Mouse (Mus musculus): ENCODE data around the gene Pip5k1a. TPM values are rescaled to one million over a fixed set of nuclear protein-coding genes. Genes with fewer than 3 reads are reported as not detected.

Pip5k1a gene
- 18.7 and 25.1 TPM in 2 replicates for polyA plus RNA-seq (2012; rRNA removed; ENCODE audit: low replicate concordance)

GRCm38 (mm10) chr3:95106338-95107117 lies at the start of gene Pip5k1a:
Pip5k1a (minus strand) TSS chr3:95106930.

GRCm38 (mm10) chr3:95141952-95142616 lies 35.4 kb upstream of the Pip5k1a start, which contains the start of gene Tnfaip8l2:
Tnfaip8l2 (minus strand) TSS chr3:95142360.

GRCm38 (mm10) chr3:95133680-95134101 lies 27.0 kb upstream of the Pip5k1a start, which contains the start of the genes Scnm1 and Lysmd1:
Scnm1 (minus strand) TSS chr3:95134011.
Lysmd1 (plus strand) TSS chr3:95134088.

GRCm38 (mm10) chr3:95124246-95124645 lies 17.5 kb upstream of the Pip5k1a start, which contains the start of gene Tmod4:
Tmod4 (plus strand) TSS chr3:95124476.

GRCm38 (mm10) chr3:95110911-95111726 lies 4.4 kb upstream of the Pip5k1a start, which contains the start of gene Vps72:
Vps72 (plus strand) TSS chr3:95111022.

GRCm38 (mm10) chr3:95042166-95042837 lies 64.4 kb downstream of the Pip5k1a start, which contains the start of gene Psmd4:
Psmd4 (minus strand) TSS chr3:95042614.

GRCm38 (mm10) chr3:95015337-95015872 lies 91.3 kb downstream of the Pip5k1a start, which contains the start of gene Zfp687:
Zfp687 (minus strand) TSS chr3:95015448.

Other genes starting within 250 kb of the Pip5k1a start
- gene Psmb4, start 220.0 kb downstream of the Pip5k1a start, polyA plus RNA-seq (2012; rRNA removed; ENCODE audit: low replicate concordance), result 221 and 267 TPM in 2 replicates
- 143 and 365 TPM in 2 replicates for gene Selenbp1, start 173.9 kb downstream of the Pip5k1a start, polyA plus RNA-seq (2012; rRNA removed; ENCODE audit: low replicate concordance)
- gene Rfx5, start 152.9 kb downstream of the Pip5k1a start, polyA plus RNA-seq (2012; rRNA removed; ENCODE audit: low replicate concordance), result 11.9 and 30.6 TPM in 2 replicates
- 55.5 and 65.6 TPM in 2 replicates for gene Pi4kb, start 132.2 kb downstream of the Pip5k1a start, polyA plus RNA-seq (2012; rRNA removed; ENCODE audit: low replicate concordance)
- gene Zfp687, start 91.5 kb downstream of the Pip5k1a start, polyA plus RNA-seq (2012; rRNA removed; ENCODE audit: low replicate concordance), result 14.2 and 26.4 TPM in 2 replicates
- 192 and 240 TPM in 2 replicates for gene Psmd4, start 64.3 kb downstream of the Pip5k1a start, polyA plus RNA-seq (2012; rRNA removed; ENCODE audit: low replicate concordance)
- gene Vps72, start 4.1 kb upstream of the Pip5k1a start, polyA plus RNA-seq (2012; rRNA removed; ENCODE audit: low replicate concordance), result 47.2 and 66.3 TPM in 2 replicates
- gene Tmod4, start 17.5 kb upstream of the Pip5k1a start, polyA plus RNA-seq (2012; rRNA removed; ENCODE audit: low replicate concordance), result 0.46 and 0.84 TPM in 2 replicates
- gene Scnm1, start 27.1 kb upstream of the Pip5k1a start, polyA plus RNA-seq (2012; rRNA removed; ENCODE audit: low replicate concordance), result 48.2 and 53.5 TPM in 2 replicates
- 8.5 and 9.4 TPM in 2 replicates for gene Lysmd1, start 27.2 kb upstream of the Pip5k1a start, polyA plus RNA-seq (2012; rRNA removed; ENCODE audit: low replicate concordance)
- 18.6 and 23.0 TPM in 2 replicates for gene Tnfaip8l2, start 35.4 kb upstream of the Pip5k1a start, polyA plus RNA-seq (2012; rRNA removed; ENCODE audit: low replicate concordance)
- gene Sema6c, start 53.5 kb upstream of the Pip5k1a start, polyA plus RNA-seq (2012; rRNA removed; ENCODE audit: low replicate concordance), result 6.0 and 30.1 TPM in 2 replicates
- gene Gabpb2, start 111.0 kb upstream of the Pip5k1a start, polyA plus RNA-seq (2012; rRNA removed; ENCODE audit: low replicate concordance), result 11.3 and 19.4 TPM in 2 replicates
- 52.9 and 68.9 TPM in 2 replicates for gene Cdc42se1, start 121.8 kb upstream of the Pip5k1a start, polyA plus RNA-seq (2012; rRNA removed; ENCODE audit: low replicate concordance)
- gene Mllt11, start 125.2 kb upstream of the Pip5k1a start, polyA plus RNA-seq (2012; rRNA removed; ENCODE audit: low replicate concordance), result 11.7 and 16.1 TPM in 2 replicates
- gene Gm128, start 134.7 kb upstream of the Pip5k1a start, polyA plus RNA-seq (2012; rRNA removed; ENCODE audit: low replicate concordance), result 0.91 TPM in 1 of 2 replicates, not detected in the other
- 0.09 and 6.4 TPM in 2 replicates for gene Bnipl, start 144.3 kb upstream of the Pip5k1a start, polyA plus RNA-seq (2012; rRNA removed; ENCODE audit: low replicate concordance)
- 82.0 and 89.1 TPM in 2 replicates for gene Mindy1, start 174.4 kb upstream of the Pip5k1a start, polyA plus RNA-seq (2012; rRNA removed; ENCODE audit: low replicate concordance)
- 28.9 and 29.2 TPM in 2 replicates for gene Prune1, start 175.1 kb upstream of the Pip5k1a start, polyA plus RNA-seq (2012; rRNA removed; ENCODE audit: low replicate concordance)
- gene Anxa9, start 200.2 kb upstream of the Pip5k1a start, polyA plus RNA-seq (2012; rRNA removed; ENCODE audit: low replicate concordance), result 4.1 and 7.0 TPM in 2 replicates
- gene Cers2, start 207.9 kb upstream of the Pip5k1a start, polyA plus RNA-seq (2012; rRNA removed; ENCODE audit: low replicate concordance), result 136 and 146 TPM in 2 replicates